In the genomic region with DNA sequence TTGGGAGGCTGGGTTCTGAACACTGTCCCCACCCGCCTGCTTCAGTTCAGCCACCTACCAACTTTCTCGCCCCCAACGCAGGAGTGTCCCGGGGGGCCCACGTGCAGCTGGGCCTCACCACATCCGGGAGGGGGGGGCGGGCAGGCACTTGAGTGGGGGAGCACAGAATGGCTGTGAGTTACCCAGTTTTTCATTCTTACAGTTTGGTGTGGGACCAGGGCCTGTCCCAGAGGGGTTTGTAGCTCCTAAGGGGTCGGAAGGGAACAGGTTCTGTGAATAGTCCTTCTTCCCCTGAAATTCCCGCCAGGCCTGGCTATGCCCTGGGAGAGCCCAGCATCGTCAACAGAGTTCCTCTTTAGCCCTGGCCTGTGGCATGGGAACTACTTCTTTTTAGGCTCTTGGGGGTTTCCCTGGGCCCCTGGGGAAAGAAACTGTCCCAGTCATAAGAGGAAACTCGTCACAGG, we compare ENCODE assay signal across 11 mouse cellular contexts. TPM values are rescaled to one million over a fixed set of nuclear protein-coding genes. Genes with fewer than 3 reads are reported as not detected.
DNase-seq lines count a peak whose midpoint lies in the region; ATAC-seq and TF ChIP-seq lines count a peak whose summit lies in the region.
"Had no signal": no experiment of that assay in that cellular context is flagged by ENCODE, and none has a peak within 500 bp of the region (broad histone marks: within the 10 kb centered on the region; RNA-seq: fewer than 3 reads in every experiment).

No protein-coding gene starts in this region.

- no peak for TF ChIP-seq CTCF in intestine, postnatal 0 days (IDR thresholded peaks at IDR 0.05; ENCODE audit: low read depth)

- H3K4me1 ChIP-seq in intestine, embryonic 15.5 days (replicated peaks), result peaks cover 7% of the 10 kb centered on the region; the same call in 1 of the 2 replicates
- no peaks in the 10 kb centered on the region; the same call in 1 of the 2 replicates for H3K4me1 ChIP-seq in intestine, postnatal 0 days (replicated peaks; ENCODE audit: control insufficient read depth, insufficient read depth, low read length)
- peaks cover 12% of the 10 kb centered on the region for H3K4me1 ChIP-seq in liver, embryonic 16.5 days (ENCODE audit: control insufficient read depth, low read depth, low read length)

- H3K27ac ChIP-seq in intestine, embryonic 15.5 days, result no peak overlapping the region
- H3K27ac ChIP-seq in intestine, postnatal 0 days (ENCODE audit: low read depth, low read length), result no peak overlapping the region
- no peak overlapping the region; the same call in 1 of the 2 replicates for H3K27ac ChIP-seq in liver, embryonic 16.5 days (ENCODE audit: low read length)
- H3K27ac ChIP-seq: stomach, embryonic 15.5 days had no signal

- H3K9me3 ChIP-seq in intestine, embryonic 15.5 days, result no peaks in the 10 kb centered on the region
- no peaks in the 10 kb centered on the region for H3K9me3 ChIP-seq in intestine, postnatal 0 days (ENCODE audit: control insufficient read depth)
- no peaks in the 10 kb centered on the region for H3K9me3 ChIP-seq in liver, embryonic 16.5 days (replicated peaks; ENCODE audit: control insufficient read depth, low read length)
- H3K9me3 ChIP-seq: stomach, embryonic 15.5 days had no signal

- WGBS in intestine, embryonic 15.5 days, result 53% methylated on average over 11 of the region's 11 CpGs
- WGBS in intestine, postnatal 0 days, result 56% methylated on average over 11 of the region's 11 CpGs
- WGBS in liver, embryonic 16.5 days (ENCODE audit: insufficient replicate concordance), result 14% methylated on average over 11 of the region's 11 CpGs

- H3K36me3 ChIP-seq in intestine, embryonic 15.5 days, result no peaks in the 10 kb centered on the region
- H3K36me3 ChIP-seq in intestine, postnatal 0 days (ENCODE audit: control insufficient read depth, insufficient read depth), result no peaks in the 10 kb centered on the region
- H3K36me3 ChIP-seq in liver, embryonic 16.5 days (ENCODE audit: control insufficient read depth, insufficient read depth), result no peaks in the 10 kb centered on the region
- peaks cover 18% of the 10 kb centered on the region for H3K36me3 ChIP-seq in splenic B cell, adult 2 months (ENCODE audit: control insufficient read depth, insufficient read depth, low read length, poor library complexity, severe bottlenecking)
- H3K36me3 ChIP-seq: stomach, embryonic 15.5 days had no signal

- no peak for ATAC-seq in intestine, embryonic 15.5 days
- ATAC-seq in intestine, postnatal 0 days, result no peak
- peak; percentile 3 for ATAC-seq in activated CD4-positive, CD25-positive, alpha-beta regulatory T cell, adult 4 months
- 0 out of 2 replicates have a peak, but pooled peaks have one; percentile 4 for ATAC-seq in liver, embryonic 16.5 days (ENCODE audit: low read depth)

- peaks cover 36% of the 10 kb centered on the region for H3K27me3 ChIP-seq in intestine, embryonic 15.5 days (replicated peaks)
- H3K27me3 ChIP-seq in intestine, postnatal 0 days (replicated peaks; ENCODE audit: control insufficient read depth, insufficient read depth, low read length), result peaks cover 16% of the 10 kb centered on the region
- H3K27me3 ChIP-seq in liver, embryonic 16.5 days (ENCODE audit: control insufficient read depth, insufficient read depth, low read depth, low read length), result peaks cover 31% of the 10 kb centered on the region
- H3K27me3 ChIP-seq in splenic B cell, adult 2 months (ENCODE audit: control insufficient read depth, insufficient read depth, low read length, poor library complexity, severe bottlenecking), result no peaks in the 10 kb centered on the region

- DNase-seq in splenic B cell, adult 2 months (ENCODE audit: low read depth, low spot score), result peak; percentile 94
- DNase-seq in right cerebral cortex, postnatal 25 days, result no peak
- DNase-seq in layer of hippocampus, adult 11-12 months (ENCODE audit: low spot score), result no peak
- DNase-seq in kidney, adult 11 months, result no peak

- no peak overlapping the region for H3K4me3 ChIP-seq in intestine, embryonic 15.5 days (replicated peaks)
- H3K4me3 ChIP-seq in intestine, postnatal 0 days (ENCODE audit: low read depth, low read length), result no peak overlapping the region
- H3K4me3 ChIP-seq in liver, embryonic 16.5 days (ENCODE audit: low read depth, low read length), result no peak overlapping the region
- H3K4me3 ChIP-seq: erythroblast, embryonic 14.5 days had no signal

- H3K4me2 ChIP-seq in intestine, embryonic 15.5 days (replicated peaks), result peak overlapping the region; percentile 83; the same call in 1 of the 2 replicates
- H3K4me2 ChIP-seq in intestine, postnatal 0 days (replicated peaks; ENCODE audit: low read depth), result no peak overlapping the region
- peak overlapping the region; percentile 76 for H3K4me2 ChIP-seq in liver, embryonic 16.5 days (ENCODE audit: low read depth, low read length)

- no peak overlapping the region for H3K9ac ChIP-seq in intestine, embryonic 15.5 days
- H3K9ac ChIP-seq in intestine, postnatal 0 days (ENCODE audit: low read depth, low read length), result no peak overlapping the region
- H3K9ac ChIP-seq in liver, embryonic 16.5 days (ENCODE audit: low read depth, low read length), result no peak overlapping the region
- H3K9ac ChIP-seq: stomach, embryonic 15.5 days had no signal

RNA-seq across cellular contexts. Expression of gene Dusp2, which starts 0.8 kb away (rescaled TPM):
- polyA plus RNA-seq in intestine, embryonic 15.5 days (2015; fragmentation: Nextera tagmentation; extraction: Ambion mirVana), result 4.5 and 5.2 TPM in 2 replicates
- polyA plus RNA-seq in intestine, postnatal 0 days (2015; fragmentation: Nextera tagmentation; extraction: Ambion mirVana), result 3.7 and 4.4 TPM in 2 replicates
- 10 to 100 TPM; 18.6 to 38.6 TPM for polyA plus RNA-seq in activated CD4-positive, CD25-positive, alpha-beta regulatory T cell, adult 4 months (2017; shearing (Covaris generic))
- polyA plus RNA-seq in liver, embryonic 16.5 days (2015; fragmentation: Nextera tagmentation; extraction: Ambion mirVana), result 1.8 and 2.2 TPM in 2 replicates

RNA-seq across cellular contexts. Expression of gene Astl, which starts 3.3 kb away (rescaled TPM):
- not detected in 2 replicates for polyA plus RNA-seq in intestine, embryonic 15.5 days (2015; fragmentation: Nextera tagmentation; extraction: Ambion mirVana)
- not detected in 2 replicates for polyA plus RNA-seq in intestine, postnatal 0 days (2015; fragmentation: Nextera tagmentation; extraction: Ambion mirVana)
- polyA plus RNA-seq in activated CD4-positive, CD25-positive, alpha-beta regulatory T cell, adult 4 months (2017; shearing (Covaris generic)), result under 1 TPM; 0.28 to 0.37 TPM
- polyA plus RNA-seq in liver, embryonic 16.5 days (2015; fragmentation: Nextera tagmentation; extraction: Ambion mirVana), result not detected in 2 replicates
- polyA plus RNA-seq: erythroblast, embryonic 14.5 days; limb, embryonic 11.5 days; stomach, embryonic 15.5 days had no signal

RNA-seq across cellular contexts. Expression of gene Adra2b, which starts 27.9 kb away (rescaled TPM):
- 1.3 and 1.7 TPM in 2 replicates for polyA plus RNA-seq in intestine, embryonic 15.5 days (2015; fragmentation: Nextera tagmentation; extraction: Ambion mirVana)
- 1.3 and 1.4 TPM in 2 replicates for polyA plus RNA-seq in intestine, postnatal 0 days (2015; fragmentation: Nextera tagmentation; extraction: Ambion mirVana)
- polyA plus RNA-seq in activated CD4-positive, CD25-positive, alpha-beta regulatory T cell, adult 4 months (2017; shearing (Covaris generic)), result not detected
- 16.7 and 19.2 TPM in 2 replicates for polyA plus RNA-seq in liver, embryonic 16.5 days (2015; fragmentation: Nextera tagmentation; extraction: Ambion mirVana)

Comparison
In these comparisons a context has a peak if more than half of its experiments do, and no peak if none do; other contexts are left out.
1. ATAC-seq: peak in activated CD4-positive, CD25-positive, alpha-beta regulatory T cell, adult 4 months (single experiment) and liver, embryonic 16.5 days (single experiment); none in intestine, embryonic 15.5 days (single experiment) and intestine, postnatal 0 days (single experiment).